Mouse (Mus musculus) left cerebral cortex, adult 2 months (tissue): ENCODE data around the gene Gnao1. TPM values are rescaled to one million over a fixed set of nuclear protein-coding genes. Genes with fewer than 3 reads are reported as not detected.

Experiments used
- DNase-seq, 2 experiments: peaks; one replicate each; pipeline ENCODE4 v3.0.0; 2021 to 2022; ENCODE audit warnings: low spot score in 2 of 2, mixed read lengths in 1 of 2; ENCODE audit errors: extremely low spot score in 1 of 2
- H3K27ac ChIP-seq: fragments of 200-600 bp; 2 replicates; pipeline ENCODE4 v1.8.1; 2022
- H3K4me3 ChIP-seq: fragments of 200-600 bp; 2 replicates; pipeline ENCODE4 v1.8.1; 2022
- CTCF ChIP-seq: fragments of 200-600 bp; IDR thresholded peaks from 2 replicates; pipeline ENCODE4 v1.8.1; 2022; ENCODE audit warnings: antibody characterized with exemption, mild to moderate bottlenecking, moderate library complexity
- intact Hi-C: fragments of 180-260 bp; cut with DNase I; formaldehyde crosslinking; loops from one replicate; pipeline ENCODE4 v1.15.1; 2025
- long read RNA-seq, 2 experiments: library from polyadenylated mRNA; stranded (forward); transcript quantifications; one replicate each; pipeline ENCODE4 v2.0.0; 2021; ENCODE audit warnings: borderline mapping rate in 2 of 2
- total RNA-seq, 2 experiments: library from RNA; stranded (reverse); gene quantifications; 2 replicates each; pipeline ENCODE4 v1.2.3; 2021

Gnao1 gene
- total RNA-seq, result 100 to 1,000 TPM; 679 to 734 TPM
- long read RNA-seq, experiment 1, full-length matches to known transcripts, result 422 of 495 reads
- long read RNA-seq, experiment 1, partial matches to known transcripts, result 38 of 495 reads
- long read RNA-seq, experiment 1, other reads (novel, unspliced or antisense), result 35 of 495 reads
- long read RNA-seq, experiment 2, full-length matches to known transcripts, result 326 of 385 reads
- long read RNA-seq, experiment 2, partial matches to known transcripts, result 42 of 385 reads
- long read RNA-seq, experiment 2, other reads (novel, unspliced or antisense), result 17 of 385 reads

DNA sequence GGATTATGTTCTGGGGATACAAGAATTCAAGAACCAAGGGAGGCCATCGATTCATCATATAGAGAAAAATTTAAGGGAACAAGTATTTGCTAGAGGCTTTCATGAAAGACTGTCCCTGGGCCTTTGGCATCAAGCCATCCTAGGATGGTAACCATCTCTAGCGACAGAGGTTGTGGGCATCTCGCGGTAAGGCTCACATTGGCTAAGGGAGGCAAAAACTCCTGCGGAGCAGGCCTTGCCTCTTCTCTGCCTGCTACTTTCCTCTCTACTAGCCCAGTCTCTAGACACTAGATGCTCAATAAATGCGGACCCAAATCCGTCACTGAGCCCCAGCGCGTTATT is at the start of gene Gnao1:
TSS of gene Gnao1 (plus strand) at position 281 of the 342 bp plus-strand sequence.
- peak within 1 kb of the TSS; percentile 83 for H3K4me3 ChIP-seq
- intact Hi-C loops, result loop anchor here (1.0 to 10.0 kb wide), 6 partner anchors 75 to 395 kb away; no protein-coding TSS in a partner anchor
- no peak for DNase-seq
- TF ChIP-seq CTCF, result no peak
- peak within 1 kb of the TSS; percentile 97 for H3K27ac ChIP-seq

DNA sequence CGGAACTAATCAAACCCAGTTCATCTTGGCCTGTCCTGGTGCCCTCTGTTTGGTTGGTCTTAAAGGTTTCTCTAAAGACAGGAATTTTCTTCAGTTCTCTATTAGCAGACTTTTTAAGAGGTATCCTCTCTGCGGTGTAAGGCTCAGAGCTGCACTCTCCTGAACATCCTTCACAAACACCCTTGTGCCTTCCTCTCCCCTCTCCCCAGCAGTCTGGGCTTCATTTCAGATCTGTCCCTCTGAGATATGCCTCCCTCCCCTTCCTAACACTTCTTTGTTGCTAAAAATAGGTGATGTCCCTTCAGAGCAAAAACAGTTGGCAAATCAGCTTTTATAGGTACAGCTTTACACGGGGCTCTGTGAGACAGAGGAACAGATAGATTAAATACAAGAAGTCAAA is 32.2 kb upstream of the Gnao1 start:
- intact Hi-C loops, result no loop called here
- no peak for DNase-seq
- no peak for TF ChIP-seq CTCF
- H3K27ac ChIP-seq, result no peak overlapping the region
- H3K4me3 ChIP-seq, result no peak overlapping the region

DNA sequence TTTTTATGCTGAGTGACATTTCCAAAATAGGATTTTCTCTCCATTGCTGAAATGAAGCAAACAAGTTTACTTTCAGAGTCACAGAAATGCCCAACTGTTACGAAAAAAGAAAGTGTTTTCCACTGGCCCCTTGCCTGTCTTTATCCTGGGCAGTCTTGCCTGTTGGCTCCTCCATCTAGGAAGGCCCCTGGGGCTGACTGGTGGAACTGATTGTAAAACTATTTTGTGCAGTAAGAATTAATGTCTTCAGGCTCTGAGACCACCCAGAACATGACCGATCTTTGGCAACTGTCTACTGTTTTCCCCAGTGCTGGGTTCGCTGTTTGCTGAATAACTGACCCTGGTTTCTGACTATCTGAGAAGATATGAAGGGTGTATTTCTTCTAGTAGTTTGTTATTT is 540 bp upstream of the Gnao1 start:
- peak overlapping the region; percentile 96 for H3K27ac ChIP-seq
- intact Hi-C loops, result no loop called here

DNA sequence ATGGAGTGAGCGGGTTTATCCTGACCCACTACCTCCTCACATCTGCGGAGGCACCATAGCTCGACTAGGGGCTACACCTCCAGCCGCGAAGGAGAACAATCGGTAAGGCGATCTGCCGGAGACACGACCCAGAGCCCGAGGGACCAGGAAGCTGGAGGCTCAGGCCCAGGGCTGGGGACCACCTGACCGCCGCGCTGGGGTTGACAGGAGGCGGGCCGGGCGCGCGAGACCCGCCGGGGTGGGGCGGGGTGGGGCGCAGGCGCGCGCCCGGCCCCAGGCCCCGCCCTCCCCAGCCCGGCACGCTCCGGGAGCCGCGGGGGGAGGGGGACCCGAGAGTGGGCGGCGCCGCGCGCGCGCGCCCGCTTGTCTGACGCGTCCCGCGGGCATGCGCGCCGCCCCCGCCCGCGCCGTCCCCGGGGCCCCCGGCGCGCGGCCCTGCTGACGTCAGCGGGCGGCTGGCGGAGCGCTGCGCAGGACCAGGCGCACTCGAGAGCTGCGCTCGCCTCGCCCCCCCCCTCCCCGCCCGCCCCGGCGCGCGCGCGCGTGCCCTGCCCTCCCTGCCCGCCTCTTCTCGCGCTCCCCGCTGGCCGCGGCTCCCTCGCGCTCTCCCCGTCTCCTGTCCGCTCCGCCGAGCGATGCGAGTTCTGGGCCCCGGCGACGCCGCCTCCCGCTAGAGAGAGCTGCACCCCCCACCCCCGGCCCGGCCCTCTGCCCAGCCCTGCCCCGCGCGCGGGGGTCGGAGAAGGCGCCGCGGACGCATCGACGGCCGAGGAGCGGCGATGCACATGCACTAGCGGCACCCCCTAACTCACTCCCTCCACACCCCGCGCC is 477 bp downstream of the Gnao1 start:
- intact Hi-C loops, result loop anchor here (1.0 to 10.0 kb wide), 6 partner anchors 74 to 395 kb away; no protein-coding TSS in a partner anchor
- DNase-seq, result peak; percentile 93 to 94
- Histone ChIP-seq H3K4me3 (peak overlapping the region; percentile 83), H3K27ac (peak overlapping the region; percentile 97)
- TF ChIP-seq CTCF, result no peak

More for the DNA sequence above, 540 bp upstream of the Gnao1 start:
- TF ChIP-seq CTCF, result no peak
- DNase-seq, result no peak
- H3K4me3 ChIP-seq, result no peak overlapping the region

DNA sequence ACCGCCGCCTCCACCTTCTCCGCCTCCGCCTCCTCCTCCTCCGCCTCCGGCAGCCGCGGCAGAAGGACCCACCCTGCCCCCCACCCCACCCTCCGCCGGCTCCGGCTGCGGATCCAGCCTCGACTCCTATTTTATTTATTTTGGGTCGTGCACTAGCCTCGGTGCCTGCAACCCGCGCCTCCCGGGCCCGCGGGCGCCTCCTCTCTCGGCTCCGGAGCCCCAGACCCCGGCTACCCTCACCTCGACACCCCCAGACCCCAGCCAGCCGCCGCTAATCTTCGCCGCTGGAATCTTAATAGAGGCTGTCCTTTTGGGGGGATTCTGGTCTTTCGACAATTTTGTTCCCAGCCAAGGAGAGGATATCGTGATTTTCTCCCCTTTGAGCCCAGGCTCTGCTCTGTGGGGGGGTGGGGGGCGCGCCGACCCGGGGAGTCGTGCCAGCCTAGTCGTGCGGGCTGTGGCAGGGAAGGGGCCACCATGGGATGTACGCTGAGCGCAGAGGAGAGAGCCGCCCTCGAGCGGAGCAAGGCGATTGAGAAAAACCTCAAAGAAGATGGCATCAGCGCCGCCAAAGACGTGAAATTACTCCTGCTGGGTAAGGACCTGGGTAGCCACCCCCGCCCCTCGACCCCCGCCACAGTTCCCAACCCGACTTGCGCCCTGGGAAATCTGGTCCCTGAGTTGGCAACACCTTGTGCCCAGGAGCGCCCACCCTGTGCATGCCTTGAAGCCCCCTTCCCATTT is 1.3 kb downstream of the Gnao1 start:
- DNase-seq, result no peak
- H3K4me3 ChIP-seq, result peak overlapping the region; percentile 83
- H3K27ac ChIP-seq, result peak overlapping the region; percentile 97
- TF ChIP-seq CTCF, result no peak
- intact Hi-C loops, result loop anchor here (1.0 to 10.0 kb wide), 6 partner anchors 73 to 394 kb away; no protein-coding TSS in a partner anchor

DNA sequence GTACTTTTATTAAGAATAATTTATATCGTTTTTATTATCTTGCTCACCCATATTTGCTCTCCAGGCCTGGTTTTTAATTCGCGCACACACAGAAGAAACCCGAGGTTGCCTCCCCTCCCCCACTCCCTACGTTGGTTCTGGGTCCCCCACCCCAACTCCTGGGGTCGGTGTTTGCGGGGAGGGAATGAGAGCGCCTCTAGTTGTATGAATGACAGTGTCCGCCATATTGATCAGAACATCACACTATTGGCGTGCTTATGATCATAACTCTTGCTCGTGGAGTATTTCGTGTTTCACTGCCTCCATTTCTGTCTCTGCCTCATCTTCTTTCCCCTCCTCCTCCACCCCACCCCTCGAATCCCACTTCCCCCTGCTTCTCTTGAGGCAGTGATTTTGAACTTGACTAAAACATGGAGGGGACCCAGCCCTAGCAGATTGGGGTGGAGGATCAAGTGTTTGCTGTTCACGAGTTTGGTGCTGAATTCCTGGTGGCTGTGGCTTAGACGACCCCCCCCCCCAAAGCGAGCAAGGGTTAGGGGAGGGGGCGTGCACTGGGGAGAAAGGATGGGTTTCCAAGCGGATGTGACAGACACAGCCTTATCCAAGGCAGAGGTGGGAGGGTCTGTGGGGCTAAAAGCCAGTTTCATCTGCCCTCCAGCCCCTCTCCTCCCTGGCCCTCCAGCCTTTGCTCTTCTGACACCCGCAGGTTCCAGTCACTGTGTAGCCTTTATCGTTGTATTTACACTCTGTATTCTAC is 2.1 kb downstream of the Gnao1 start:
- peak in 1 of 2 experiments; percentile 18 for DNase-seq
- TF ChIP-seq CTCF, result no peak
- intact Hi-C loops, result loop anchor here (1.0 to 10.0 kb wide), 5 partner anchors 111 to 393 kb away; no protein-coding TSS in a partner anchor
- Histone ChIP-seq H3K4me3 (peak overlapping the region; percentile 83), H3K27ac (peak overlapping the region; percentile 97)

DNA sequence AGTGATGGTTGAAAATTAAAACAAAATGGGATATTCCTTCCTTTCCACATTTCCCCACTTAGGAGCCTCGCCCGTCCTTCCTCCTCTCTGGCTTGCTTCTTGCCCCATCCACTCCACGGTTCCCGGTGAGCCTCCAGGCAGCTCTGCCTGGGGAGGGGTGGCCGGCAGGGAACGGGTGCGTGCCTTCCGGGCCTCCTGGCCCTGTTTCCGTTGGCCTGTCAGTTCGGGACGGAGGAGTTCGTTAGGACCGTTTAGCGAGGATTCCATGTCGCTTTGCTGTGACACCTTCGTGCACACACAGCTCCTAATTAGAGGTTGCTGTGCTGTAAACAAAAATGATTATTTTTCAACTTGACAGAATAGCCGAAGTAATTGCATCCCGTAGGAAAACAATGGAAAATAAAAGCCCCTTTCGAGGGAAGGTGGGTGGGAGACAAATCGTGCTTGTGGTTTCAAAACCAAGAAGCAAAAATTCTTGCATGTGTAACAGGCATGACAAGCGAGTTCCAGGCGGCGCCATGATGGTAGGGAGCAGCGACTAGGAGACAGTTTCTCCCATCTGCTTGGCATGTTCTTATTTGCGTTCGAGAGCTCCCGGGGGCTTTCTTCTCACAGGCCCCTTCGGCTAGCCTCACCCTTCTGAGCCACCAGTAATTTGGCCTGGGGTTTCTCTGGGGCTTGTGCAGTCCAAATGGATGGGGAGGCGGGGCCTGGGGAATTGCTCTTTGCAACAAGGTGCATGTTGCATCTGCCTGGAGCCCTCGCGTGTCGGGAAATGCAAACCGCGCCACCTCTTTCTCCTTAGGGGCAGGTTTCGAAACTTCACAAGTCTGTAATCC is 3.0 kb downstream of the Gnao1 start:
- DNase-seq, result peak; percentile 22 to 46
- peak overlapping the region; percentile 83 for H3K4me3 ChIP-seq
- H3K27ac ChIP-seq, result peak overlapping the region; percentile 97
- intact Hi-C loops, result loop anchor here (1.0 to 10.0 kb wide), 4 partner anchors 110 to 392 kb away; no protein-coding TSS in a partner anchor
- no peak for TF ChIP-seq CTCF

DNA sequence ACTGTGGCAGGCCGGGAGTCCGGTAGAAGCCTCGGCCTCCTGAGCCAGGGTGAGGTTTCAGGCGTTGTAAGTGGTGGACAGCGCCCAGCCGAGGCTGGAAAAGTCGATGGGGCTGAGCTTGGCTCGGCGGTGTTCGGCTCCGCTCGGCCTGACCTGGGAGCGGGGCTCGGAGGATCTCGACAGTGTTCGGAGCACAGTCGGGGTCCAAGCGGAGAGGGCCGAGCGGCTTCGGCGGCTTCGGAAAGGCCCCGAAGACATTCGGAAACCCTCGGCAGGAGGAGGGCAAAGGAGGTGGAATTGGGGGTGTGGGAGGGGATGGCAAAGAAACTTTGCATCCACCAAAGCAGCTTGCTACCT is 3.6 kb downstream of the Gnao1 start:
- DNase-seq, result peak; percentile 86 to 92
- Histone ChIP-seq H3K27ac (peak overlapping the region; percentile 97), H3K4me3 (peak overlapping the region; percentile 83)
- intact Hi-C loops, result loop anchor here (2.0 to 10.0 kb wide), 3 partner anchors 109 to 391 kb away; no protein-coding TSS in a partner anchor
- TF ChIP-seq CTCF, result no peak

DNA sequence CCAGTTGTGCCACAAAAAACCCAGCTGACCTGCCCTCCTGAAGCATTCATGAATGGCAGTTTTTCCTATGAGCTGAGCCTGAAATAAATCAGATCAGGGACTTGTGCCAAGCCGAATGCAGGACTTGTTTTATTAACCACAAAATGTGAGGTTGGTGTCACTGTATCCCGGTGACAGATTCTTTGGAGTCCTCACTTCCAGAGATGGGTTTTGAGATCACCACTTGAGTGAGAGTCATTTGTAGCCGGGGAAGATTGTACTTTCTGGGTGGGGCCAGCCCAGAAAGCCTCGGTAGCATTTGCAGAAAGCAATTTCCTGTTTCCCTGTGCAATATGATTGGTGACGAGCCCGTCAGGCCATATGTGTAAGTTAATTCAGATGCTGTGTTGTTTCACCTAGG is 4.5 kb downstream of the Gnao1 start:
- Histone ChIP-seq H3K27ac (peak overlapping the region; percentile 97), H3K4me3 (peak overlapping the region; percentile 83)
- intact Hi-C loops, result loop anchor here (5.0 to 10.0 kb wide), 2 partner anchors 222 to 391 kb away; no protein-coding TSS in a partner anchor
- TF ChIP-seq CTCF, result no peak
- DNase-seq, result peak in 1 of 2 experiments; percentile 19

DNA sequence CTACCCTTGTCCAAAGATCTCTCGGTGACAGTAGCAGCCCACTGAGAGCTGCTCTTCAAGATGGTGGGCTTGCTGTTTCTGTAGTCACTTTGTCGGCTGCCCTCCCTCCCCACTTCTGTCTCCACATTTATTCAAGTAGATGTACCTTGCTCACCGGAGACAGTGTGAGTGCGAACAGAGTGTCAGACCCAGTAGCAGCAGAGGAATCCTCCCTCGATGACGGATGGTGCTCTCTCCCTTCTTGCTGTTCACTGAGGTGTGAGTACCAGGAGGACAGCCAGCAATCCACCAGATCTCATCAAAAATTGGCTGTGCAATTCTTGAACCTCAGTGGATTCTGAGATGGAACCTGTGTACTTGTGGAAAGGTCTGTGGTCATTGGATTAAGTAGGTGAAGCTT is 6.5 kb downstream of the Gnao1 start:
- intact Hi-C loops, result loop anchor here (10.0 kb wide), 1 partner anchor 389 kb away; no protein-coding TSS in a partner anchor
- TF ChIP-seq CTCF, result no peak
- no peak overlapping the region for H3K27ac ChIP-seq
- peak in 1 of 2 experiments; percentile 11 for DNase-seq
- H3K4me3 ChIP-seq, result no peak overlapping the region
